Mouse (Mus musculus) v-Abl transformed pro-B cells (cell line): ENCODE results near the gene As3mt.
"Not testable (repeated sequence)": the region's sequence is repeated elsewhere in the genome, so short reads cannot be mapped to it uniquely, and the experiment has no call there.

Experiments used
- in situ Hi-C, 2 experiments: fragments of 400-800 bp; cut with MboI; formaldehyde crosslinking; loops; one replicate each; pipeline ENCODE4 v1.15.1; 2025; ENCODE audit not compliant: unreplicated experiment in 2 of 2

As3mt gene

GRCm38 (mm10) chr19:46771801-46772200 is 64.5 kb downstream of the As3mt start:
- in situ Hi-C loops = no loop called here

GRCm38 (mm10) chr19:46776391-46776790 is 69.1 kb downstream of the As3mt start:
- in situ Hi-C loops = no loop called here

GRCm38 (mm10) chr19:46776850-46777249 is 69.6 kb downstream of the As3mt start:
- in situ Hi-C loops = no loop called here

- in situ Hi-C loops = no loop called here
These were observed 70.8 kb downstream of the As3mt start for GRCm38 (mm10) chr19:46777928-46778680.

GRCm38 (mm10) chr19:46779130-46779529 is 71.9 kb downstream of the As3mt start:
- in situ Hi-C loops = not testable (repeated sequence)

GRCm38 (mm10) chr19:46784038-46784437 is 76.8 kb downstream of the As3mt start:
- in situ Hi-C loops = no loop called here

GRCm38 (mm10) chr19:46784502-46784901 is 77.2 kb downstream of the As3mt start:
- in situ Hi-C loops = no loop called here

- in situ Hi-C loops = no loop called here
These were observed 78.4 kb downstream of the As3mt start for GRCm38 (mm10) chr19:46785633-46786032.

- in situ Hi-C loops = no loop called here
These were observed 82.5 kb downstream of the As3mt start for GRCm38 (mm10) chr19:46789782-46790181.
